Mouse (Mus musculus) lung, postnatal 0 days (tissue): ENCODE data around the gene Mknk1. TPM values are rescaled to one million over a fixed set of nuclear protein-coding genes. Genes with fewer than 3 reads are reported as not detected.

Experiments
- ATAC-seq: fragments of 200-750 bp; cut with Nextera tagmentation; 2 replicates; pipeline ENCODE4 v1.8.0; 2017; ENCODE audit warnings: moderate library complexity
- DNase-seq: peaks from one replicate; pipeline ENCODE4 v3.0.0-alpha.2; 2016; ENCODE audit warnings: low spot score
- H3K27ac ChIP-seq: fragments of 300-500 bp; sonication (generic); 2 replicates; pipeline ENCODE4 v1.5.1; 2014; ENCODE audit warnings: antibody characterized with exemption, mild to moderate bottlenecking, low read length, mixed read lengths
- H3K27me3 ChIP-seq: fragments of 300-500 bp; sonication (generic); replicated peaks from 2 replicates; pipeline ENCODE4 v1.6.1; 2014; ENCODE audit warnings: low read length, mixed read lengths; ENCODE audit not compliant: insufficient read depth
- H3K36me3 ChIP-seq: fragments of 300-500 bp; sonication (generic); 2 replicates; pipeline ENCODE4 v1.6.1; 2014; ENCODE audit warnings: low read length, mixed read lengths; ENCODE audit not compliant: insufficient read depth
- H3K4me1 ChIP-seq: fragments of 300-500 bp; sonication (generic); 2 replicates; pipeline ENCODE4 v1.6.1; 2014; ENCODE audit warnings: antibody characterized with exemption, low read depth, low read length, mixed read lengths; ENCODE audit not compliant: insufficient read depth
- H3K4me2 ChIP-seq: fragments of 300-500 bp; sonication (generic); replicated peaks from 2 replicates; pipeline ENCODE4 v1.6.1; 2014; ENCODE audit warnings: low read depth, mild to moderate bottlenecking, low read length, moderate library complexity, mixed read lengths
- H3K4me3 ChIP-seq: fragments of 300-500 bp; sonication (generic); 2 replicates; pipeline ENCODE4 v1.5.1; 2014; ENCODE audit warnings: low read depth, low read length
- H3K9ac ChIP-seq: fragments of 300-500 bp; sonication (generic); replicated peaks from 2 replicates; pipeline ENCODE4 v1.6.1; 2014; ENCODE audit warnings: low read depth, mild to moderate bottlenecking
- H3K9me3 ChIP-seq: fragments of 300-500 bp; sonication (generic); 2 replicates; pipeline ENCODE4 v1.6.1; 2016; ENCODE audit warnings: low read length, mixed read lengths
- CTCF ChIP-seq: IDR thresholded peaks from 2 replicates; pipeline ENCODE4 v1.5.1; 2016; ENCODE audit warnings: antibody characterized with exemption, mild to moderate bottlenecking
- EP300 ChIP-seq: IDR thresholded peaks from 2 replicates; pipeline ENCODE4 v1.6.1; 2016; ENCODE audit warnings: antibody characterized with exemption, mild to moderate bottlenecking, control low read depth
- whole genome bisulfite sequencing: fragments of 180-500 bp; shearing (Covaris S2); extraction: QIAGEN DNeasy Blood & Tissue Kit; methylation state at CpG from one replicate; pipeline ENCODE4 v1.1.7; 2014; 5-methylcytosine and 5-hydroxymethylcytosine counted together
- polyA plus RNA-seq: library from polyadenylated mRNA; unstranded; fragments of >200 nt; fragmentation: Nextera tagmentation; extraction: Ambion mirVana; gene quantifications from 2 replicates; pipeline ENCODE4 v1.2.1, GENCODE M21; 2015

Gene Mknk1
- polyA plus RNA-seq, 1 experiment from 2014 or later, result 26.9 TPM

- WGBS, result 77% methylated on average over 4 of the region's 4 CpGs
- no peak for ATAC-seq
- H3K9me3 ChIP-seq, result no peaks in the 10 kb centered on the region
- H3K4me2 ChIP-seq, result no peak overlapping the region
- H3K27me3 ChIP-seq, result no peaks in the 10 kb centered on the region
- H3K4me3 ChIP-seq, result no peak overlapping the region
- no peak overlapping the region for H3K27ac ChIP-seq
- peaks cover 29% of the 10 kb centered on the region for H3K36me3 ChIP-seq
- TF ChIP-seq CTCF (no peak), EP300 (no peak)
- no peaks in the 10 kb centered on the region for H3K4me1 ChIP-seq
- no peak for DNase-seq
- no peak overlapping the region for H3K9ac ChIP-seq
Observed at GRCm38 (mm10) chr4:115856282-115856681, 17.3 kb downstream of the Mknk1 start.

GRCm38 (mm10) chr4:115857293-115857883 lies 18.4 kb downstream of the Mknk1 start:
- TF ChIP-seq EP300 (no peak), CTCF (no peak)
- WGBS, result 71% methylated on average over 9 of the region's 9 CpGs

GRCm38 (mm10) chr4:115863352-115863751 lies 24.4 kb downstream of the Mknk1 start:
- peaks cover 10% of the 10 kb centered on the region; the same call in 1 of the 2 replicates for H3K36me3 ChIP-seq
- TF ChIP-seq EP300 (no peak), CTCF (no peak)
- H3K27me3 ChIP-seq, result no peaks in the 10 kb centered on the region
- no peak overlapping the region for H3K4me2 ChIP-seq
- no peak overlapping the region for H3K27ac ChIP-seq
- H3K4me1 ChIP-seq, result no peaks in the 10 kb centered on the region
- H3K9ac ChIP-seq, result no peak overlapping the region
- no peak overlapping the region for H3K4me3 ChIP-seq
- DNase-seq, result no peak
- no peak for ATAC-seq
- 74% methylated on average over 7 of the region's 7 CpGs for WGBS
- H3K9me3 ChIP-seq, result no peaks in the 10 kb centered on the region

More at GRCm38 (mm10) chr4:115857293-115857883, 18.4 kb downstream of the Mknk1 start:
- H3K27me3 ChIP-seq, result no peaks in the 10 kb centered on the region
- H3K9me3 ChIP-seq, result no peaks in the 10 kb centered on the region
- DNase-seq, result no peak
- H3K4me1 ChIP-seq, result no peaks in the 10 kb centered on the region
- H3K36me3 ChIP-seq, result peaks cover 29% of the 10 kb centered on the region
- H3K9ac ChIP-seq, result no peak overlapping the region
- no peak overlapping the region for H3K4me3 ChIP-seq
- no peak overlapping the region for H3K27ac ChIP-seq
- ATAC-seq, result no peak
- no peak overlapping the region for H3K4me2 ChIP-seq

- no peak for ATAC-seq
- TF ChIP-seq CTCF (no peak), EP300 (no peak)
- Histone ChIP-seq H3K36me3 (peaks cover 10% of the 10 kb centered on the region; the same call in 1 of the 2 replicates), H3K9ac (no peak overlapping the region), H3K4me1 (no peaks in the 10 kb centered on the region), H3K4me3 (no peak overlapping the region), H3K9me3 (no peaks in the 10 kb centered on the region), H3K4me2 (no peak overlapping the region), H3K27me3 (no peaks in the 10 kb centered on the region), H3K27ac (no peak overlapping the region)
- no peak for DNase-seq
- 41% methylated on average over 10 of the region's 10 CpGs for WGBS
Observed at GRCm38 (mm10) chr4:115863880-115864279, 24.9 kb downstream of the Mknk1 start.

- H3K36me3 ChIP-seq, result peaks cover 14% of the 10 kb centered on the region
- DNase-seq (no peak), ATAC-seq (no peak)
- H3K9ac ChIP-seq, result no peak overlapping the region
- TF ChIP-seq CTCF, result no peak
- no peak for TF ChIP-seq EP300
- no peaks in the 10 kb centered on the region for H3K9me3 ChIP-seq
- no peak overlapping the region for H3K4me2 ChIP-seq
- no peaks in the 10 kb centered on the region for H3K27me3 ChIP-seq
- no peak overlapping the region for H3K4me3 ChIP-seq
- no peak overlapping the region for H3K27ac ChIP-seq
- 45% methylated on average over 16 of the region's 16 CpGs for WGBS
- no peaks in the 10 kb centered on the region for H3K4me1 ChIP-seq
Observed at GRCm38 (mm10) chr4:115869512-115870210, 30.7 kb downstream of the Mknk1 start.

- H3K27me3 ChIP-seq, result no peaks in the 10 kb centered on the region
- H3K27ac ChIP-seq, result no peak overlapping the region
- WGBS, result 85% methylated on average over 3 of the region's 3 CpGs
- H3K4me2 ChIP-seq, result no peak overlapping the region
- DNase-seq (no peak), ATAC-seq (no peak)
- H3K9ac ChIP-seq, result no peak overlapping the region
- H3K9me3 ChIP-seq, result no peaks in the 10 kb centered on the region
- no peak overlapping the region for H3K4me3 ChIP-seq
- H3K36me3 ChIP-seq, result peaks cover 22% of the 10 kb centered on the region
- H3K4me1 ChIP-seq, result no peaks in the 10 kb centered on the region
- no peak for TF ChIP-seq CTCF
Observed at GRCm38 (mm10) chr4:115873231-115873630, 34.2 kb downstream of the Mknk1 start.
